ENCODE assay signal across 9 mouse cellular contexts in the genomic region with DNA sequence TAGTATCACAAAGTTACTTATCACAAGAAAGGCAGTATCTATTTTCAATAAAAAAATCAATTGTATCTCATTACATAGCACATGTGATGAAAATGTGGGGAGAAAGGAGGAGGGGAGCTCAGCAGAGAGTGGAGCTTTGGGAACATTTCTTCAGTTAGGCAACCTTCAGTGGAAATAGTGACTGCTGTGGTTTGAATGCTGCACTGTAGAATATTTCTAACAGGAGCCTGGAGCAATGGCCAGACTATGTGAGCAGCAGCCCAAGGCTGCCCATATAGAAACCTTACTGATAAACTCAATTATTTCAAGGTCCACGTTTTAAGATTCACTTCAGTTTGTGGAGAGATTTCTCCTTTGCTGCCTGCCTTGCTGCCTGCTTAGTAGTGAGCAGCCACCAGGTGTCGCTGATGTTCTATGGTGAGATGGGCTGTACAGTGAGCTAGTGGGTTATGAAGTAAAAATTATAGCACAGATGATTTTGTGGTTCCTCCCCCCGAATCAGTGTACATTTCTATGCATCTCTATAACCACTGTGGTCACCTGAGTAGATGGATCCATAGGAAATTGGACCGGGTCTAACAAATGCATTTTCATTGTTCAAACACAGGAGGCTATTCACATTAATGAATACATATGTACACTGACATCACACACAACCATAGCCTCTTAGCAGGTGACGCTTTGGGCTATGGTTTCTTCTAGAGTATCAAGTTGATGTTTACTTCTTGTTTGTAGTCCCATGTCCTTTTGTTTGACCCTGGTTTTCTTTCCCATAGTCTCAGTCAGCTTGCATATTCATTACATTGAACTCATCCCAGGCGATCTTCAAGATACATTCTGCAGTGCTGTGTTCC.
A peak's percentile ranks its signal among the peaks of the same experiment; 100 is the strongest.
DNase-seq lines count a peak whose midpoint lies in the region; ATAC-seq and TF ChIP-seq lines count a peak whose summit lies in the region.
"Had no signal": no experiment of that assay in that cellular context is flagged by ENCODE, and none has a peak within 500 bp of the region (broad histone marks: within the 10 kb centered on the region; RNA-seq: fewer than 3 reads in every experiment).

No protein-coding gene starts in this region.

- no peaks in the 10 kb centered on the region for H3K4me1 ChIP-seq in heart, postnatal 0 days (ENCODE audit: control insufficient read depth, insufficient read depth)
- H3K4me1 ChIP-seq in lung, embryonic 14.5 days (ENCODE audit: insufficient read depth), result no peaks in the 10 kb centered on the region

- peak; percentile 94 for TF ChIP-seq CTCF in heart, postnatal 0 days (IDR thresholded peaks at IDR 0.05; ENCODE audit: low read depth)
- TF ChIP-seq CTCF in lung, embryonic 14.5 days (IDR thresholded peaks at IDR 0.05; ENCODE audit: low read depth), result peak; percentile 92

- H3K27ac ChIP-seq in heart, postnatal 0 days (ENCODE audit: low read depth), result no peak overlapping the region
- H3K27ac ChIP-seq in lung, embryonic 14.5 days (ENCODE audit: low read depth), result no peak overlapping the region

- TF ChIP-seq EP300 in heart, postnatal 0 days (IDR thresholded peaks at IDR 0.05; ENCODE audit: low read depth), result no peak

- no peak for ATAC-seq in heart, postnatal 0 days (ENCODE audit: insufficient read depth, low read depth)
- ATAC-seq in lung, embryonic 14.5 days (ENCODE audit: insufficient read depth), result peak; percentile 90

- H3K36me3 ChIP-seq in heart, postnatal 0 days (replicated peaks; ENCODE audit: control insufficient read depth, insufficient read depth, low read length), result no peaks in the 10 kb centered on the region
- H3K36me3 ChIP-seq in lung, embryonic 14.5 days (ENCODE audit: insufficient read depth), result no peaks in the 10 kb centered on the region

- no peak overlapping the region for H3K4me3 ChIP-seq in heart, postnatal 0 days (ENCODE audit: low read depth, low read length)
- H3K4me3 ChIP-seq in lung, embryonic 14.5 days (ENCODE audit: low read depth, low read length), result no peak overlapping the region
- H3K4me3 ChIP-seq: erythroblast, embryonic 14.5 days had no signal

- WGBS in heart, postnatal 0 days, result 29% methylated on average over 6 of the region's 6 CpGs
- 30% methylated on average over 6 of the region's 6 CpGs for WGBS in large intestine, adult 2 months
- 35% methylated on average over 6 of the region's 6 CpGs for WGBS in lung, embryonic 14.5 days

- H3K4me2 ChIP-seq in heart, postnatal 0 days (ENCODE audit: low read depth, low read length), result no peak overlapping the region
- no peak overlapping the region for H3K4me2 ChIP-seq in lung, embryonic 14.5 days

- H3K27me3 ChIP-seq in heart, postnatal 0 days (ENCODE audit: control insufficient read depth, insufficient read depth, low read length), result no peaks in the 10 kb centered on the region
- H3K27me3 ChIP-seq in lung, embryonic 14.5 days (ENCODE audit: insufficient read depth, low read length), result no peaks in the 10 kb centered on the region

- peak; percentile 83 for DNase-seq in 416B (ENCODE audit: low read depth)
- peak; percentile 48 to 61 for DNase-seq in adrenal gland, adult 18-20 months (ENCODE audit: low spot score in 2 of 2)
- DNase-seq in embryo, embryonic 10.5 days (ENCODE audit: low spot score), result peak; percentile 68
- peak; percentile 11 for DNase-seq in heart, postnatal 0 days (ENCODE audit: low spot score)
- peak; percentile 0 for DNase-seq in large intestine, adult 2 months (ENCODE audit: low read depth, low spot score)
- DNase-seq in lung, embryonic 14.5 days, result peak; percentile 86
- peak; percentile 57 for DNase-seq in ovary, postnatal 36 days (ENCODE audit: low spot score)
- DNase-seq in thymus, postnatal 4 days, result peak; percentile 79

- H3K9me3 ChIP-seq in heart, postnatal 0 days (replicated peaks; ENCODE audit: control insufficient read depth, low read length), result no peaks in the 10 kb centered on the region
- H3K9me3 ChIP-seq in lung, embryonic 14.5 days (ENCODE audit: low read depth, low read length), result no peaks in the 10 kb centered on the region

- H3K9ac ChIP-seq in heart, postnatal 0 days (replicated peaks; ENCODE audit: low read depth, low read length), result no peak overlapping the region
- no peak overlapping the region for H3K9ac ChIP-seq in lung, embryonic 14.5 days

Comparison
In these comparisons a context has a peak if more than half of its experiments do, and no peak if none do; other contexts are left out.
1. DNase-seq: peak in every context shown above with its lines; median percentile 86 in lung, embryonic 14.5 days; 83 in 416B; 79 in thymus, postnatal 4 days; 68 in embryo, embryonic 10.5 days; 57 in ovary, postnatal 36 days; 54 in adrenal gland, adult 18-20 months; 11 in heart, postnatal 0 days; 0 in large intestine, adult 2 months.